Mouse (Mus musculus): ENCODE measurements around the gene Lyplal1. TPM values are rescaled to one million over a fixed set of nuclear protein-coding genes. Genes with fewer than 3 reads are reported as not detected.

Gene Lyplal1
- 0.33 TPM in 1 of 4 replicates, not detected in the others for total RNA-seq (2023; ENCODE audit: inconsistent age)

DNA sequence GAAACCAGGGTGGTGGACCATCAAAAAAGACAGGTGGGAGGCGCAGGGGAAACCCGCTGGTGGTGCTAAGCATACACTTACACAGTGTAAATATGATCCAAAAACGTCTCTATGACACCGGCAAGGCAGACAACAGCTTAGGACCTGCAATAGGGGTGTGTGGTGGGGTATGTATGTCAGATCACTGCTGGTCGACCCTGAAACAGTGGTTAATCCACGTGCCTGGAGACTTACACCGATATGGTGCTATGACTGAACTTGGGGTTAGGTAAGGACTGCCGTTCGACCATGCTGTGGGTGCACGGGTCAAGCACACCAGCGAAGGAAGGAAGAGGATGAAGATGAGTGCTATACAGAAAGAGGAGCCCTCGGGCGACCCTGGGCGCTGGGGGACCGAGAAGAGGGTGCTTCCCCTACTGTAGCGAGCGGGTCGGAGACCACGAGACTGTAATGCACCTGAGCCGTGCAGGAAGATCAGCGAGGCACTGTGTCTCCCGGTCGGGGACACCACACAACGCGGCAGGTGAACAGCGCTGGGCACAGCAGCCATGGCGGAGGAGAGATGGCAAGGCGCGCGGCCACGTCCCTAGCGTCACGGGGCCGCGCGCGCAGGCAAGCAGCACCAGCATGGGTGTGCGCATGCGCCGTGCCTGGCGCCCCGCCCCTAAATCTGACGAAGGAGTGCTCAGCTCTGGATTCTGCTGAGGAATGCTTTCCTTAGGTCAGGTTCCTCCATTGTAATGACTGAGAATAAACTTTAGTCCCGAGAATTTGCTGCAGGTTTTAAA is at the start of gene Lyplal1:
TSS of gene Lyplal1 (minus strand) at position 610 of the 788 bp plus-strand sequence.

Measured in B cell, adult (primary cell).